Mouse (Mus musculus): Measurements from ENCODE around the gene Ndufv3.

DNA sequence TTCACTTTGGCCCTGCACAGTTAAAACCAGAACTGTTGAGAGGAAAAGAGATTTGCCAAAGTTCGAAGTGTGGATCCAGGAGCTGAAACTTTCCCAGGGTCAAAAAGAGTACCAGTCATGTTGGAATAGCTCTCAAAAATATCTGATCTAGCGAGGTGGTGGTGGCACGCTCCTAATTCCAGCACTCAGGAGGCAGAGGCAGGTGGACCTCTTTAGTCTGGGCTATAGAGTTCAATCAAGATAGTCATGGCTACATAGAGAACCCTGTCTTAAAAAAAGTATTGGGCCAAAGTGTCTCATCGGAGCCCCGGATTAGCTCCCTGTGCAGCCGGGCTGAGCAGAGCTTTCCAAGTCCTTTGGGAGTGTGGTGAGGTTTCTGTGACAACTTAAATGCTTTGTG lies 46.4 kb downstream of the Ndufv3 start:
- TF ChIP-seq POLR2A (IDR thresholded peaks at IDR 0.05; ENCODE audit: extremely low read depth, insufficient read depth, low read length) (no peak), CTCF (IDR thresholded peaks at IDR 0.05; ENCODE audit: low read depth, low read length) (no peak)
